Mouse (Mus musculus) liver, embryonic 14.5 days (tissue): ENCODE results near the gene Aldh3b2.

Source experiments
- CTCF ChIP-seq: IDR thresholded peaks from 2 replicates; pipeline ENCODE4 v1.5.1; 2016; ENCODE audit warnings: antibody characterized with exemption, low read depth, control low read depth
- EP300 ChIP-seq: IDR thresholded peaks from 2 replicates; pipeline ENCODE4 v1.6.1; 2016; ENCODE audit warnings: antibody characterized with exemption, low read depth

DNA sequence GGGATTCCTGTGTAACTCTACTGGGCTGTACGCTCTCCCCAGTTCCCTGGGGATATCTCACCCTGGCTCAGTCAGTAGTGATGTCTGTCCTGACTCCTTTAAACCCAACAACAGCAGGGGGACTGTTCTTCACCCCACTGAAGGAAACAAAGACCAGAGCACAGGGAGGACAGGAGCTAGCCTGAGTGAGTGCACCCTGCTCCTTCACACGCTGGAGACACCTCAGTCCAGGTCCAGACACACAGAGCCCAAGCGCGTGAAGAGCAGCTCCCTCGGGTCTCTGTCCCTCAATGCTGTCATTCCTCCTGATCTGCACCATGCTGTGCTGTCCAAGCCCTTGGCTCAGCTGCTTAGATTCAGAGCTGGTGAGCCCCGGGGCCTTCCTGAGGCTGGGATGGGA is 45.4 kb upstream of the Aldh3b2 start:
- TF ChIP-seq EP300 = no peak
- no peak for TF ChIP-seq CTCF
